Mouse (Mus musculus): Measurements from ENCODE around the gene Kcnc1.

GRCm38 (mm10) chr7:46365810-46366209 lies 30.5 kb upstream of the Kcnc1 start:
- TF ChIP-seq CTCF (IDR thresholded peaks at IDR 0.05; ENCODE audit: borderline replicate concordance, insufficient read depth, low read depth, low read length) (no peak), POLR2A (IDR thresholded peaks at IDR 0.05; ENCODE audit: borderline replicate concordance, insufficient read depth, low read length) (no peak)
